Mouse (Mus musculus): ENCODE measurements around the gene Actn4.

Actn4 gene

DNA sequence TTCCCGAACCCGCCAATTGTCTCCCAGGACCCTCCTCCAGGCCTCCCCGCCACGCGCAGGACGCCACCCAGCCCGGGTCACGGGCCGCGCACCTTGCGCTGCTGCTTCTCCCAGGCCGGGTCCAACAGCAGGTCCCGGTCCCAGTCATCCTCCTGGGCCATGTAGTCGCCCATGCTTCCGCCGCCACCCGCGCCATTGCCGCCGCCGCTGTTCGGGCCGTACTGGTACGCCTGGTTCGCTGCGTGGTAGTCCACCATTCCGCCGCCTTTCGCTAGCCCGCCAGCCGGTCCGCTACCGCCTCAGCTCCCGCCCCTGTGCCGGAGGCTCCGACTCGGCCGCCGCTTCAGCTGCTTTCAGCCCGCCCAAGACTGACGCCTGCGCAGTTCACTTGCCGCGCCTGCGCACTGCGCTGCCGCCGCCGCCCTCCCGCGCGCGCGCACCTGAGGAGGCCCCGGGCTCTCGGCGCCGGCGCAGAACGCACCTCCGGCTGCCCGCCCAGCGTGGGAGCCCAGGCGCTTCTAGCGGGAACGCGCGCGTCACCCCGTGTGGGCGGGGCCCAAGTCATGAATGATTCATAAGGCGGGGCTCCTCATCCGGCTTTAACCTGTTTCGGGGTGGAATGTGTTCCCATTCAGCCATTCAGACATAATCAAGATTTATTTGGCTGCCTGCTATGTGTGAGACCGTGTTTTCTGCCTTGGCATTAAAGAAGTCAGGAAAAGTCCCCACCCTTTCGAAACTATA is at the start of gene Actn4:
TSS of gene Actn4 (minus strand) at position 414 of the 744 bp plus-strand sequence.
- DNase-seq (ENCODE audit: low read depth in 2 of 2, low spot score in 2 of 2) = peak; percentile 99

DNA sequence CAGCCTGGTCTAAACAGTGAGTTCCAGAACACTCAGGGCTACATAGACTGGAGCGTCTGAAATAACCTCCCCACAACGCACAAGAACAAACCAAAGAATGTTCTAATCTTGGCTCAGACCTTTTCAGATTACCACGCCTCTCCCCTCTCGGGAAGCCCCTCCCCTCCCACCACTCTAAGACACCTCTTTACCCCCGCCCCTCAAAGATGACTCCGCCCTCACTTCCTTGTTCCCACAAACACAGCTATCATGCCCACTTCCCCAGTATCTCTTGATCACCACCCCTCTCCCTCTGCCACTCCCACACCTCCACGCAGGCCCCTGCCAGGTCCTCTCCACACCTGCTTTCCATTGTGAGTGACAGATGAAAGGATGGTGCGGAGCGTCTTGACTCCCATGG is 46.6 kb upstream of the Actn4 start:
- no peak for DNase-seq (ENCODE audit: low read depth in 2 of 2, low spot score in 2 of 2)

DNA sequence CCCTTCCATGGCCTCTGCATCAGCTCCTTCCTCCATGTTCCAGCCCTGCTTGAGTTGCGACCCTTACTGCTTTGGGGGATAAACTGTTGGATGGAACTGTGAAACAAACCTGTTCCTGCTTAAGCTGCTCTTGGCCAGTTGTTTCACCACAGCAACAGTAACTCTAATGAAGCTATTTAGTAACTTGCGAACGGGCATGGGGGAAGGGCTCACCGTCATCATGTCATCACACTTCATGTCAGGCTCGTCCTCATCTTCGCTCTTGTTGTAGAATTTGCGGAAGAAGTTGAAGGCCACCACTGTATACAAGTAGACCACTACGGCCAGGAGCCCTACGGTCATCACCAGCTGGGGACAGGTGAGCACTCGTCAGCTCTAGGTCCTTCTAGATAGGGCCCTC is 46.0 kb upstream of the Actn4 start:
- no peak for DNase-seq (ENCODE audit: low read depth in 2 of 2, low spot score in 2 of 2)

DNA sequence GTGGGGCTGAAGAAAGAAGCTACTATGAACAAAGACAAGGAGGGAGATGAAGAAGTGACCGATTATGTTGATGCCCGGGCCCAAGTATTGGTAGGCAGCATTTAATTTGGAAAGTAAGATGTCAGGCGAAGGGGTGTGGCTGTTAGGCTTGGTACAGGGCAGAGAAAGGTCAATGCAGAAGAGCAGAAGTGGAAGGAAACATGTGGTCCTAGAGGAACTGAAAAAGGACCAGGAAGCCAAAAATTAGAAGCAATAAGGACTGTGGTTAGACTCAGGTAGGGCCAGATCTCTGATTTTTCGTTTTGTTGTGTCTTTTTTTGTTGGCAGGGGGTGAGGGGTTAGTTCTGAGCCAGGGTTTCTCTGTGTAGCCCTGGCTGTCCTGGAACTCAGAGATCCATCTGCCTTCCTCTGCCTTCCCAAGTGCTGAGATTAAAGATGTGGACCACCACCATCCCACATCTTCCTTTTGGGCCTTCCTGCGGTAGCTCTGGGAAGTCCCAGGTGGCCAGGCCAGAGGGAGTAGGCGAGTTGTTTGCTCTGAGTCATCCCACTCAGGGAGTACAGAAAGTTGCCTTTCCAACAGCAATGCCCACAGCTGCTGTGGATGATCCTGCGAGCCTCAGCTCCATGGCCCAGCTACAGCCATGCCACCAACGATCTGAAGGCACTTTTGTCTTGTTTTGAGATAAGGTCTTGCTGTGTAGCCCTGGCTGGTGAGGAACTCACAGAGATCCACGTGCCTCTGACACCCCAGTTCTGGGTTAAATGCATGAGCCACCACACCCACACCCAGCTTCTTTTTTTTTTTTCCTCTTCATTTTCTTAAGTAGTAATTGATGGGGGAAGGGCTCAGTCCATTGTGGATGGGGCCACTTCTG is 45.3 kb upstream of the Actn4 start:
- no peak for DNase-seq (ENCODE audit: low read depth in 2 of 2, low spot score in 2 of 2)

GRCm38 (mm10) chr7:29000651-29001605 is 38.8 kb upstream of the Actn4 start:
- peak; percentile 8 to 59 for DNase-seq (ENCODE audit: low read depth in 2 of 2, low spot score in 2 of 2)

- no peak for DNase-seq (ENCODE audit: low read depth in 2 of 2, low spot score in 2 of 2)
Observed at GRCm38 (mm10) chr7:28993402-28993801, 31.3 kb upstream of the Actn4 start.

GRCm38 (mm10) chr7:28992997-28993396 is 30.9 kb upstream of the Actn4 start:
- DNase-seq (ENCODE audit: low read depth in 2 of 2, low spot score in 2 of 2) = no peak

GRCm38 (mm10) chr7:28991616-28992015 is 29.5 kb upstream of the Actn4 start:
- DNase-seq (ENCODE audit: low read depth in 2 of 2, low spot score in 2 of 2) = peak in 1 of 2 experiments; percentile 22

DNA sequence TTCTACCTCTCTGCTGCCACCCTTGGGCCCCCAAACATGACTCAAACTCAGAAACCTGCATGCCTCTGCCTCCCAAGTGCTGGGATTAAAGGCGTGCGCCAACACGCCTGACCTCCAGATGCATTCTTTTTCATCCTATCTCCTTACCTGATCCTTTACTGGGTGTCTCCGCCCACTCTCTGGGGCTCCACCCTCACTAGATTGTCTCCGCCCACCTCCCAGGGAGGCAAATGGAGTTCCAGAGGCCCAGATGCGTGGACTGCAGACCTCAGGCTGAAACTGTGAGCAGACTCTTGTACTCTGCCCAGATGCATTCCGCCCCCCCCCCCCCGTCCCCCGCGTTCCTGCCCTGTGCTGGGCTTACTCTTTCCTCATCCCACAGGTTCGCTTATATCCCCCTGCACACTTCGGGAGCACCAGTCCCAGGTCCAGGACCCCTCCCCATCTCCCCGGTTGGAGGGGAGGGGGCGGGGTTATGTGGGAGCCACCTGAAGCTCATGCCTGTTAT is 28.7 kb upstream of the Actn4 start:
- DNase-seq (ENCODE audit: low read depth in 2 of 2, low spot score in 2 of 2) = no peak

- no peak for DNase-seq (ENCODE audit: low read depth in 2 of 2, low spot score in 2 of 2)
Observed at GRCm38 (mm10) chr7:28985207-28985606, 23.1 kb upstream of the Actn4 start.

DNA sequence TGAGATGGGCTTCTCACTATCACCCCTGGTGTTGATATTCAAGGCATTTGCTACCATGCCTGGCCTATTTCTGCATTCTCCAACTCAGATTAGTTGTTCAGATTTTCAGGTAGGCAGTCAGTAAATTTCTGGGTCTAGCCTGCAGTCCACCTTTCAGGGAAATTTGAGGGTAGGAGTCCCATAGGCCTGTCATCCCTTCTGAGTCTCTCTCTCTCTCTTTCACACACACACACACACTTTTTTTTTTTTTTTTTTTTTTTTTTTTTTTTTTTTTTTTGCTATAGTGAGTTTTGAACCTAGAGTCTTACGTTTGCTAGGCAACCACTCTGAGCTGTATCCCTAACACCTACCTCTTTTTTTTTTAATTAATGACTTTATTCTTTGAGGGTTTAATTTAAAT is 22.3 kb upstream of the Actn4 start:
- DNase-seq (ENCODE audit: low read depth in 2 of 2, low spot score in 2 of 2) = no peak

GRCm38 (mm10) chr7:28983849-28984248 is 21.7 kb upstream of the Actn4 start:
- DNase-seq (ENCODE audit: low read depth in 2 of 2, low spot score in 2 of 2) = no peak

DNA sequence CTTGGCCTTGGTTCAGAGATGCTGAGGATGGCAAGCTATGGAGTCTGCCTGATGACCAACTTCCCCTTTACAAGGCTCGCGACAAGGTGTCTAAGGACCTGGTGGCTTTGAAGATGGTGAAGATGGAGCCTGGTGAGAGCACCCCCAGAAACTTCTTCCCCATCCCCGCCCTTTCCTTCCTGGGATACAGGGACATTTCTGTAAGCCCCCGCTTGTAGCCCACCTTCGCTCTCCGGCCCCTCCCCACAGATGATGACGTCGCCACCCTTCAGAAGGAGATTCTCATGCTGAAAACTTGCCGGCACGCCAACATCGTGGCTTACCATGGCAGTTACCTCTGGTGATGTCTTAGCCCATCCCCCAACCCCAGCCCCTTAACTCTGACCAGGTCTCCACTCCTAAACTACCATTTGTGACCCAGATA is 21.0 kb upstream of the Actn4 start:
- peak; percentile 9 to 24 for DNase-seq (ENCODE audit: low read depth in 2 of 2, low spot score in 2 of 2)

DNA sequence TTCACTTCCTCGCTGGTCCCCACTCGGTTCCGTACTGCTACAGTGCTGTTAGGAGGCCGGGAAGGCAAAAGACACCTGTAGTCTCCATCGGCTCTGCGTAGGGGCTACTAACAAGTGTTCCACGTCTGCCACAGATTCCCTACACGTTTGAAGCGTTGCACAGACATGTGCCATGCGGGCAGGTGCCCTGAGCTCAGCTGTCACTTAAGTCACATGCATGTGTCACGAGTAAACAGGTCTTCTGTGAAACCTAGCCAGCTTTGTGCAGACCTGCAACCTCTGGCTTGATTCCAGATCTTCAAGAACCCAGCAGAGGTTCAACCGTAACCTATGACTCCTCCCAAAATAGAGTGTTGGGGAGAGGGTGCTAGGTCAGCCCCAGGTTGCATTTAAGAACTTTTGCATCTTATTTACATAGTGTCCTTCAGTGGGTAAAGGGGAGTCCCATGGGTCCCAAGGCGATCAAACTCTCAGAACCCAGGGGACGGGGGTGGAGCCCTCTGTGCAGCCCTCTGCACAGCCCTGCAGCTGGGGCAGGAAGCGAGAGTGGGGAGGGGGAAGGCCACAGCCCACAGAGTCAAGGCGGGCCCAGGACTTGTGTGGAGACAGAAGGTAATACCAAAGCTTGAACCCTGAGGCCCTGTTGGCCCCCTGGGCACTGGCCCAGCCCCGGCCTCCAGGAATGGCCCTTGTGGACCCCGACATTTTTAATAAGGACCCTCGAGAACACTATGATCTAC is 20.3 kb upstream of the Actn4 start:
- DNase-seq (ENCODE audit: low read depth in 2 of 2, low spot score in 2 of 2) = peak; percentile 63 to 73

DNA sequence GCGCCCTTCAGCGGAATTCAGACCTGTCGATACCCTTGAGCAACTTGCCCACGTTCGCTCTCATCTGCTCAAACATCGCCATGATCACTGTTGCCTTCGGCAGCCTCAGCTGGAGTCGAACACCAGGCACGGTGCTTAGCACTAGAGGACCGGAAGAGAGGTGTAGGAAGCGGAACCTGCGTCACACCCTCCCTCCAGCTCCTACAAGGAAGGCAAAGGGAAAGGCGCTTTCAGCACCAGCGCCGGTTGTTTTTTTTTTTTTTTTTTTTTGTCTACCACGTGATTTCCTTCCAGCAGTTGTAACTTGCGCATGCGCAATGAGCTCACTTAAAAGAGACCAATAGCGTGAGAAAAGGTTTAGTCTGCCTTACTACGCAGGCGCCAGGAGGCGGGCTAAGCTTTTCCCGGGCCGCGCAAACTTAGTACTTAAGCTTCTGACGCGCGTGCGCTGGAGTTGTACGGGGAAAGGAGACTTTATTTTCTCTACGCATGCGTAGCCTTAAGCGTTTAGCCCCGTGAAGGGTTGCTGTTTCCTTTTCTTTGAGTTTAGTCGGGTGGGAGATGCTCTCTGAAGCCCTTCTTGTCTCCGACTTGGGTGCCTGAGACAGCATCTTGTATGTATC is 19.6 kb upstream of the Actn4 start, which contains the start of the genes Eif3k and Map4k1:
TSS of gene Eif3k (minus strand) at position 214 of the 623 bp plus-strand sequence.
TSS of gene Map4k1 (plus strand) at position 400 of the 623 bp plus-strand sequence.
- peak; percentile 92 to 94 for DNase-seq (ENCODE audit: low read depth in 2 of 2, low spot score in 2 of 2)

GRCm38 (mm10) chr7:28977556-28977955 is 15.4 kb upstream of the Actn4 start:
- DNase-seq (ENCODE audit: low read depth in 2 of 2, low spot score in 2 of 2) = no peak

DNA sequence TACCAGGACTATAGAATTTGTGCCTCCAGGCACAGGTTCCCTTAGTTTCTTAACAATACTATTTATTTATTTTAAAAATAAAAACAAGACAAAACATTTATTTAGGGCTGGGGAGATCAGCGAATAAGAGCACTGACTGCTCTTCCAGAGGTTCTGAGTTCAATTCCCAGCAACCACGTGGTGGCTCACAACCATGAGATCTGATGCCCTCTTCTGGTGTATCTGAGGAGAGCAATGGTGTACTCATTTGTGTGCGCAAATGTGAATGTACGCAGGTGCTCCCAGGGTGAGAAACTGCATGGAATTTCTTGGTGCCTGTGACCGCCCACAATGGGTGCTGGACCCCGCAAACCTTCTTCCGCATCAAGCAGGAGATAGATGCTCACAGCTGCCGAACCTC is 10.9 kb upstream of the Actn4 start:
- no peak for DNase-seq (ENCODE audit: low read depth in 2 of 2, low spot score in 2 of 2)

DNA sequence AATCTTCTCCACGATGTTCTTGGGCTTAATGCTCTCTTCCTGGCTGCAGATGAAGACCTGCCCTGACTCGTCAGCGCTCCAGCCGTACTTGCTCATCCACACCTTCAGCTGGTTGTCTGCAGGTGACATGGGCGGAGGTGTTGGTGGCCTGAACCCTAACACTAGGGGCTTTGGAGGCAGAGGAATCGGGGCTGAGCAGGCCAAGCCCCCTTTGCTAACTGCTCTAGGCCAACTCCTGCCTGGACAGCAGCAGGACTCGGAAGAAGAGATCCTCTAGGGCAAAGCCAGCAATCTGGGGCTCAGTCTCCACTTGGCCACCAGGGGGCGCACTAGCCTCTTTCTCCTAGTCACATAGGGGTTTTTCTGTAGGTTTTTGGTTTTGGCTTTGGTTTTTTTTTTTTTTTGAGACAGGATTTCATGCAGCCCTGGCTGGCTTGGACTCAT is 10.4 kb upstream of the Actn4 start:
- peak; percentile 78 to 81 for DNase-seq (ENCODE audit: low read depth in 2 of 2, low spot score in 2 of 2)

DNA sequence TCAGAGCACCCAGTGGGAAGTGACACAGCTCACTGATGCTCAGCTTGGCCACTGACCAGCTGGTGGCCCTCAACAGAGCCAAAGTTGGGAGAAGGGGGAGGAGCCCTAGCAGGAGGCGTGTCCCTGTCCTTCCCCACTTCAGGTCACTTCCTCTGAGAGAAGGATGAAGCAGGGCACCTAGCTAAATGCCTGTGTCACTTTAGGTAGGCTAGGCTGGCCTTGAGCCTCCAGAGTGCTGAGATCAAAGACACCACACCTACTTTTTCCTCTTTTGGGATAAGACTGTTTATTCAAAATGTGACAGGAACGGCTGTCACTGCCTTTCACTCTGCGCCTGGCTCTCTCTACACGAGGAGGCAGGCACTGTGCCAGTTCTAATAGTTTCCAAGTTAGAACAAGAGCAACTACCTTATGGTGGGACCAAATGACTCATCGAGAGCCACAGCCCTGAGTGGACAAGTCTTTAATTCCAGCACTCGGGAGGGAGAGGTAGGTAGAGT is 9.7 kb upstream of the Actn4 start:
- no peak for DNase-seq (ENCODE audit: low read depth in 2 of 2, low spot score in 2 of 2)
